Mouse (Mus musculus) myocyte (in vitro differentiated cells): ENCODE data around the gene C1s2. TPM values are rescaled to one million over a fixed set of nuclear protein-coding genes. Genes with fewer than 3 reads are reported as not detected.
"Not testable (repeated sequence)": the region's sequence is repeated elsewhere in the genome, so short reads cannot be mapped to it uniquely, and the experiment has no call there.

Experiments
- H3K27me3 ChIP-seq: one replicate; pipeline ENCODE4 v1.6.1; 2011; ENCODE audit not compliant: control insufficient read depth, insufficient read depth, insufficient read length
- H3K36me3 ChIP-seq: one replicate; pipeline ENCODE4 v1.6.1; 2011; ENCODE audit not compliant: control insufficient read depth, insufficient read depth
- H3K4me2 ChIP-seq: one replicate; pipeline ENCODE4 v1.6.1; 2011; ENCODE audit warnings: low read depth, control low read depth
- H3K4me3 ChIP-seq: one replicate; pipeline ENCODE4 v1.5.1; 2011; ENCODE audit warnings: mild to moderate bottlenecking, control low read depth, moderate library complexity
- H3K79me2 ChIP-seq: one replicate; pipeline ENCODE4 v1.6.1; 2011; ENCODE audit not compliant: control insufficient read depth, insufficient read depth
- H3ac ChIP-seq: one replicate; pipeline ENCODE4 v1.6.1; 2011; ENCODE audit not compliant: control insufficient read depth, insufficient read length
- CEBPB ChIP-seq: IDR thresholded peaks from 2 replicates; pipeline ENCODE4 v1.6.1; 2011; ENCODE audit warnings: mild to moderate bottlenecking, moderate library complexity; ENCODE audit not compliant: poor library complexity, insufficient read depth, severe bottlenecking
- E2F4 ChIP-seq: IDR thresholded peaks from one replicate; pipeline ENCODE4 v1.6.1; 2011; ENCODE audit warnings: mild to moderate bottlenecking, control low read depth, moderate library complexity; ENCODE audit not compliant: insufficient read depth
- MAX ChIP-seq: IDR thresholded peaks from one replicate; pipeline ENCODE4 v1.6.1; 2011; ENCODE audit warnings: low read depth, mild to moderate bottlenecking, control low read depth
- MYOD1 ChIP-seq, 3 experiments: IDR thresholded peaks; one replicate each; pipeline ENCODE4 v1.6.1; 2011; ENCODE audit warnings: control low read depth in 2 of 3, low read depth in 2 of 3, mild to moderate bottlenecking in 2 of 3, moderate library complexity in 1 of 3; ENCODE audit not compliant: insufficient read length in 2 of 3, control insufficient read depth in 1 of 3
- MYOG ChIP-seq, 3 experiments: IDR thresholded peaks; one replicate each; pipeline ENCODE4 v1.6.1; 2011; ENCODE audit warnings: control low read depth in 2 of 3, low read depth in 2 of 3, mild to moderate bottlenecking in 2 of 3; ENCODE audit not compliant: insufficient read length in 2 of 3, control insufficient read depth in 1 of 3, insufficient read depth in 1 of 3
- POLR2A ChIP-seq: IDR thresholded peaks from one replicate; pipeline ENCODE4 v1.6.1; 2011; ENCODE audit warnings: low read depth, mild to moderate bottlenecking, control low read depth, moderate library complexity; ENCODE audit not compliant: insufficient read length
- POLR2AphosphoS2 ChIP-seq: IDR thresholded peaks from one replicate; pipeline ENCODE4 v1.6.1; 2011; ENCODE audit warnings: low read depth, control low read depth; ENCODE audit not compliant: insufficient read length
- REST ChIP-seq: IDR thresholded peaks from one replicate; pipeline ENCODE4 v1.6.1; 2011; ENCODE audit warnings: mild to moderate bottlenecking, control low read depth, moderate library complexity; ENCODE audit not compliant: insufficient read depth, insufficient read length
- SRF ChIP-seq: IDR thresholded peaks from one replicate; pipeline ENCODE4 v1.6.1; 2011; ENCODE audit warnings: low read depth; ENCODE audit not compliant: control insufficient read depth, insufficient read length
- TCF12 ChIP-seq: IDR thresholded peaks from one replicate; pipeline ENCODE4 v1.6.1; 2011; ENCODE audit warnings: mild to moderate bottlenecking, control low read depth; ENCODE audit not compliant: poor library complexity, insufficient read depth, severe bottlenecking
- TCF3 ChIP-seq: IDR thresholded peaks from one replicate; pipeline ENCODE4 v1.6.1; 2011; ENCODE audit warnings: low read depth, control low read depth; ENCODE audit not compliant: insufficient read length
- USF1 ChIP-seq: IDR thresholded peaks from one replicate; pipeline ENCODE4 v1.6.1; 2011; ENCODE audit warnings: low read depth, mild to moderate bottlenecking, control low read depth, moderate library complexity
- polyA plus RNA-seq: library from polyadenylated mRNA; unstranded; fragments of >200 nt; fragmentation: generic; extraction: Trizol; gene quantifications from one replicate; pipeline ENCODE4 v1.2.1, GENCODE M21; 2012; ENCODE audit warnings: missing spikeins

Gene C1s2
- polyA plus RNA-seq, 1 experiment: 0.07 TPM

- H3K4me2 ChIP-seq: no peak overlapping the region
- no peaks in the 10 kb centered on the region for H3K79me2 ChIP-seq
- no peak for TF ChIP-seq E2F4
- no peak for TF ChIP-seq MYOG (IDR thresholded peaks at IDR 0.05; ENCODE audit: control insufficient read depth in 1 of 3, insufficient read depth in 1 of 3, insufficient read length in 2 of 3, low read depth in 2 of 3)
- no peak for TF ChIP-seq POLR2A
- TF ChIP-seq MYOD1 (IDR thresholded peaks at IDR 0.05; ENCODE audit: control insufficient read depth in 1 of 3, insufficient read length in 2 of 3, low read depth in 2 of 3): no peak
- TF ChIP-seq POLR2AphosphoS2: no peak
- no peak for TF ChIP-seq SRF
- TF ChIP-seq TCF3: no peak
- TF ChIP-seq REST: no peak
- TF ChIP-seq TCF12: no peak
- no peak for TF ChIP-seq MAX
- no peak for TF ChIP-seq USF1
- no peak for TF ChIP-seq CEBPB
- H3K36me3 ChIP-seq: no peaks in the 10 kb centered on the region
- no peaks in the 10 kb centered on the region for H3K27me3 ChIP-seq
- no peak overlapping the region for H3ac ChIP-seq
- no peak overlapping the region for H3K4me3 ChIP-seq
Observed at GRCm38 (mm10) chr6:124584935-124585334, 51.0 kb downstream of the C1s2 start.

- H3K4me3 ChIP-seq: no peak overlapping the region
- no peaks in the 10 kb centered on the region for H3K79me2 ChIP-seq
Observed at GRCm38 (mm10) chr6:124582231-124582630, 53.7 kb downstream of the C1s2 start.

GRCm38 (mm10) chr6:124580155-124580554, 55.7 kb downstream of the C1s2 start:
- H3K79me2 ChIP-seq, H3K4me3 ChIP-seq, H3K4me2 ChIP-seq, H3ac ChIP-seq, H3K36me3 ChIP-seq, H3K27me3 ChIP-seq: not testable (repeated sequence)

More at GRCm38 (mm10) chr6:124582231-124582630, 53.7 kb downstream of the C1s2 start:
- Histone ChIP-seq H3K36me3 (no peaks in the 10 kb centered on the region), H3ac (no peak overlapping the region), H3K27me3 (no peaks in the 10 kb centered on the region), H3K4me2 (no peak overlapping the region)
- TF ChIP-seq SRF: no peak
- TF ChIP-seq MAX: no peak
- no peak for TF ChIP-seq E2F4
- no peak for TF ChIP-seq TCF12
- no peak for TF ChIP-seq USF1
- no peak for TF ChIP-seq MYOG (IDR thresholded peaks at IDR 0.05; ENCODE audit: control insufficient read depth in 1 of 3, insufficient read depth in 1 of 3, insufficient read length in 2 of 3, low read depth in 2 of 3)
- TF ChIP-seq REST: no peak
- TF ChIP-seq POLR2A: no peak
- no peak for TF ChIP-seq MYOD1 (IDR thresholded peaks at IDR 0.05; ENCODE audit: control insufficient read depth in 1 of 3, insufficient read length in 2 of 3, low read depth in 2 of 3)
- no peak for TF ChIP-seq TCF3
- TF ChIP-seq POLR2AphosphoS2: no peak
- no peak for TF ChIP-seq CEBPB

DNA sequence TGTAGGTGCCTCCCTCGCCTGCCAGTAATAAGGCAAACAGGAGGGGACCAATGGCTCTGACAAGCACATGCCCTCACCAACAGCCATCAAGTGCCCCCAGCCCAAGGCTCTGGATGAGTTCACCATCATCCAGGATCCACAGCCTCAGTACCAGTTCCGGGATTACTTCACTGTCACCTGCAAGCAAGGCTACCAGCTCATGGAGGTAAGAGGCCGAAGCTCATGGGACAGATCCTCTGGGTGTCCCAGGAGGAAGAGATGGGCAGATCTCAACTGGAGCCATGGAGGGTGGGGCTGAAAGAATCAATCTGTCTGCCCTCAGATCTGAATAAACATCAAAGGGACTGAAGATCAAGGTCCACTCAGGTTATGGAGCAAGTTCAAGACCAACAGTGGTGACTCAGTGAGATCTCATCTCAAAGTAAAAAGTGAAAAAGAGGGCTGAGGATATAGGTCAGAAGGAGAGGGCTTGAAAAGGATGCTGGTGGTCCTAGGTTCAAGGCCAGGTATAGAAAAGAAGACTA, 60.7 kb downstream of the C1s2 start:
- not testable (repeated sequence) for H3K79me2 ChIP-seq, H3K4me2 ChIP-seq, H3K36me3 ChIP-seq, H3K27me3 ChIP-seq, H3K4me3 ChIP-seq, H3ac ChIP-seq

Other genes with a start within 250 kb of the C1s2 start
- 33.4 TPM for gene Pex5, start 221.0 kb downstream of the C1s2 start, polyA plus RNA-seq
- 2.2 TPM for gene Clstn3, start 171.3 kb downstream of the C1s2 start, polyA plus RNA-seq
- gene C1rl, start 143.0 kb downstream of the C1s2 start, polyA plus RNA-seq: 1.2 TPM
- gene C1ra, start 123.7 kb downstream of the C1s2 start, polyA plus RNA-seq: 1.9 TPM
- gene C1s1, start 93.7 kb downstream of the C1s2 start, polyA plus RNA-seq: 0.24 TPM
- gene C1rb, start 65.8 kb downstream of the C1s2 start, polyA plus RNA-seq: 0.14 TPM
- 138 TPM for gene Lpcat3, start 26.9 kb upstream of the C1s2 start, polyA plus RNA-seq
- 103 TPM for gene Emg1, start 76.1 kb upstream of the C1s2 start, polyA plus RNA-seq
- 339 TPM for gene Phb2, start 76.3 kb upstream of the C1s2 start, polyA plus RNA-seq
- gene Ptpn6, start 102.6 kb upstream of the C1s2 start, polyA plus RNA-seq: 3.1 TPM
- gene Grcc10, start 105.3 kb upstream of the C1s2 start, polyA plus RNA-seq: 287 TPM
- gene Gm45234, start 119.9 kb upstream of the C1s2 start, polyA plus RNA-seq: not detected
- 39.4 TPM for gene Atn1, start 120.4 kb upstream of the C1s2 start, polyA plus RNA-seq
- gene Eno2, start 133.6 kb upstream of the C1s2 start, polyA plus RNA-seq: 19.5 TPM
- 0.13 TPM for gene Lrrc23, start 143.6 kb upstream of the C1s2 start, polyA plus RNA-seq
- gene Spsb2, start 172.6 kb upstream of the C1s2 start, polyA plus RNA-seq: 41.2 TPM
- gene Tpi1, start 178.2 kb upstream of the C1s2 start, polyA plus RNA-seq: 1,480 TPM
- gene Usp5, start 193.4 kb upstream of the C1s2 start, polyA plus RNA-seq: 123 TPM
- gene Cdca3, start 193.5 kb upstream of the C1s2 start, polyA plus RNA-seq: 28.8 TPM
- gene Gnb3, start 204.2 kb upstream of the C1s2 start, polyA plus RNA-seq: 0.11 TPM
- gene P3h3, start 221.7 kb upstream of the C1s2 start, polyA plus RNA-seq: 1.1 TPM
- 0.02 TPM for gene Gpr162, start 227.9 kb upstream of the C1s2 start, polyA plus RNA-seq